Mouse (Mus musculus): ENCODE data around the gene Hist2h2ab. TPM values are rescaled to one million over a fixed set of nuclear protein-coding genes. Genes with fewer than 3 reads are reported as not detected.
"Not testable (repeated sequence)": the region's sequence is repeated elsewhere in the genome, so short reads cannot be mapped to it uniquely, and the experiment has no call there.

The Hist2h2ab gene
- polyA plus RNA-seq, 1 experiment from 2014 or later: not detected

GRCm38 (mm10) chr3:96219191-96219641, 449 bp upstream of the Hist2h2ab start:
- peak overlapping the region; percentile 94 for H3K27ac ChIP-seq (replicated peaks; ENCODE audit: low read depth, low read length)
- no peaks in the 10 kb centered on the region for H3K36me3 ChIP-seq (ENCODE audit: control insufficient read depth, insufficient read depth, low read length)
- no peaks in the 10 kb centered on the region for H3K9me3 ChIP-seq (ENCODE audit: control insufficient read depth, low read length)
- ATAC-seq (ENCODE audit: low FRiP score, low TSS enrichment) (peak; percentile 22; the same call in 1 of the 2 replicates), DNase-seq (no peak)
- peak overlapping the region; percentile 57 for H3K9ac ChIP-seq (replicated peaks; ENCODE audit: low read length)
- under 1% methylated on average over 12 of the region's 12 CpGs for WGBS
- peak overlapping the region; percentile 60 for H3K4me2 ChIP-seq (ENCODE audit: low read length)
- no peaks in the 10 kb centered on the region for H3K27me3 ChIP-seq (ENCODE audit: control insufficient read depth, insufficient read depth, low read length)
- peak overlapping the region; percentile 53 for H3K4me3 ChIP-seq (replicated peaks; ENCODE audit: low read depth, low read length)
- peaks cover 18% of the 10 kb centered on the region for H3K4me1 ChIP-seq (ENCODE audit: control insufficient read depth, insufficient read depth, low read length)

DNA sequence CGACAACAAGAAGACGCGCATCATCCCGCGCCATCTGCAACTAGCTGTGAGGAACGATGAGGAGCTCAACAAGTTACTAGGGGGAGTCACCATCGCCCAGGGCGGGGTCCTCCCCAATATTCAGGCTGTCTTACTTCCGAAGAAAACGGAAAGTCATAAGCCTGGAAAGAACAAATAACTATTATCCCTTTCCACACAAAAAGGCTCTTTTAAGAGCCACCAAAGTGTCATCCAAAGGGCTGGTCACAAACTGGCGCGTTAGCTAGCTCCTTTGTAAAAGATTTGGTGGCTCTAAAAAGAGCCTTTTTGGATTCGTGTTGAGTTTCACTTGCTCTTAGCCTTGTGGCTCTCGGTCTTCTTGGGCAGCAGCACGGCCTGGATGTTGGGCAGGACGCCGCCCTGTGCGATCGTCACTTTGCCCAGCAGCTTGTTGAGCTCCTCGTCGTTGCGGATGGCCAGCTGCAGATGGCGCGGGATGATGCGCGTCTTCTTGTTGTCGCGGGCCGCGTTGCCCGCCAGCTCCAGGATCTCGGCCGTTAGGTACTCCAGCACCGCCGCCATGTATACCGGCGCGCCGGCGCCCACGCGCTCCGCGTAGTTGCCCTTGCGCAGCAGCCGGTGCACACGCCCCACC, 583 bp downstream of the Hist2h2ab start:
- H3K27ac ChIP-seq (replicated peaks; ENCODE audit: low read depth, low read length): peak overlapping the region; percentile 94
- H3K9me3 ChIP-seq (ENCODE audit: control insufficient read depth, low read length); H3K36me3 ChIP-seq (ENCODE audit: control insufficient read depth, insufficient read depth, low read length); H3K27me3 ChIP-seq (ENCODE audit: control insufficient read depth, insufficient read depth, low read length): not testable (repeated sequence)
- H3K4me3 ChIP-seq (replicated peaks; ENCODE audit: low read depth, low read length): peak overlapping the region; percentile 53
- WGBS: 0% methylated on average over 26 of the region's 47 CpGs
- H3K9ac ChIP-seq (replicated peaks; ENCODE audit: low read length): peak overlapping the region; percentile 61
- peak overlapping the region; percentile 60 for H3K4me2 ChIP-seq (ENCODE audit: low read length)
- peaks cover 20% of the 10 kb centered on the region for H3K4me1 ChIP-seq (ENCODE audit: control insufficient read depth, insufficient read depth, low read length)
- DNase-seq (peak; percentile 45), ATAC-seq (ENCODE audit: low FRiP score, low TSS enrichment) (peak; percentile 16; the same call in 1 of the 2 replicates)

DNA sequence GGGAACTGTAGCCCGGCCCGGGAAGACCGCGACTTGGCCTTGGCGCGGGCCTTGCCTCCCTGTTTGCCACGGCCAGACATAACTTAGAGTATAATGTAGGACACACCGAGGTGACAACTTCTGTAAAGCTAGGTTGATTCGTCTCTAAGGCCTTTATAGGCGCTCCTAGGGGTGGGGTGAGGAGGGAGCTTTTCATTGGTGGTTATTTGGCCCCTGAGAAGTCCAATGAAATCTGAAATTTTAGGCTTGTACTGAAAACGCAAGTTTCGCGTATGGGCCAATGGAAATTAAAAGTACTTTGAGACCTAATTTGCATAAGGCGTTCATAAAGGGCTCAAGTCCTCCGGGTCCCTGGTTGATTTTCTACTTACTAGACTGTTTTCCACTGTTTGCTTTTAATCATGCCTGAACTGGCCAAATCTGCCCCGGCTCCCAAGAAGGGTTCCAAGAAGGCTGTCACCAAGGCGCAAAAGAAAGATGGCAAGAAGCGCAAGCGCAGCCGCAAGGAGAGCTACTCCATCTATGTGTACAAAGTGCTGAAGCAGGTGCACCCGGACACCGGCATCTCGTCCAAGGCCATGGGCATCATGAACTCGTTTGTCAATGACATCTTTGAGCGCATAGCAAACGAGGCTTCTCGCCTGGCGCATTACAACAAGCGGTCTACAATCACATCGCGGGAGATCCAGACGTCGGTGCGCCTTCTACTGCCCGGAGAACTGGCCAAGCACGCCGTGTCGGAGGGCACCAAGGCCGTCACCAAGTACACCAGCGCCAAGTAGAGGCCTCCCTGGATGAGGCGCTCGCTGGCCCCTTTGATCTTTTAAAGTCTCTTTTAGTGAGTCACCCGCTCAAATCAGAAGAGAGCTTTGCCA, 1.3 kb downstream of the Hist2h2ab start, which contains the start of the genes Hist2h2ac and Hist2h2be:
Gene Hist2h2ac, minus strand, starts transcription at position 116 of the 875 bp plus-strand sequence.
Gene Hist2h2be, plus strand, starts transcription at position 355 of the 875 bp plus-strand sequence.
- Histone ChIP-seq H3K27me3 (ENCODE audit: control insufficient read depth, insufficient read depth, low read length) (no peaks in the 10 kb centered on the region), H3K9me3 (ENCODE audit: control insufficient read depth, low read length) (no peaks in the 10 kb centered on the region), H3K27ac (replicated peaks; ENCODE audit: low read depth, low read length) (peak within 1 kb of the TSS; percentile 94), H3K9ac (replicated peaks; ENCODE audit: low read length) (peak within 1 kb of the TSS; percentile 61), H3K4me2 (ENCODE audit: low read length) (peak within 1 kb of the TSS; percentile 60), H3K36me3 (ENCODE audit: control insufficient read depth, insufficient read depth, low read length) (no peaks in the 10 kb centered on the region), H3K4me1 (ENCODE audit: control insufficient read depth, insufficient read depth, low read length) (peaks cover 22% of the 10 kb centered on the region), H3K4me3 (replicated peaks; ENCODE audit: low read depth, low read length) (peak within 1 kb of the TSS; percentile 53)
- WGBS: under 1% methylated on average over 43 of the region's 43 CpGs
- DNase-seq (peak; percentile 82), ATAC-seq (ENCODE audit: low FRiP score, low TSS enrichment) (peak; percentile 75)

DNA sequence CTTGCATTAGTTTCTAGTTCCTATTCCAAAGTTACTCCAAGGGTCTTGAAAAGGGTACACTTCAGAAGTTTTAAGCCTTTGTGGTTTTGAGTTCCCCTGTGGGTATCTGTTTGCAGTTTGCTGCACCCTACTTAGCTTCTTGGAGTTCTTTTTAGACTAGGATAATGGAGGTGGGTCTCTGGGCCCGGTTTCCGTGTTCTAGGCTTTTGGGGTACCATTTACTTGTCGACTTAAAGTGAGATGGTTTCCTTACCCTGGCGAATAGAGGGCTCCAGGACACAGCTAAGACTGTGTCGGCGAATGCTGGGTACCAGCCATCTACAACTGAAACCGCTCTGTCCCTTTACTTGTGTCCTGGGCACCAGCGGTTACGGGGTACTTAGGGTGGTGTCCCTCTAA, 2.0 kb downstream of the Hist2h2ab start:
- peak overlapping the region; percentile 53 for H3K4me3 ChIP-seq (replicated peaks; ENCODE audit: low read depth, low read length)
- ATAC-seq (ENCODE audit: low FRiP score, low TSS enrichment): no peak
- no peaks in the 10 kb centered on the region for H3K36me3 ChIP-seq (ENCODE audit: control insufficient read depth, insufficient read depth, low read length)
- peak overlapping the region; percentile 94 for H3K27ac ChIP-seq (replicated peaks; ENCODE audit: low read depth, low read length)
- peak overlapping the region; percentile 60 for H3K4me2 ChIP-seq (ENCODE audit: low read length)
- WGBS: 13% methylated on average over 9 of the region's 9 CpGs
- no peaks in the 10 kb centered on the region for H3K27me3 ChIP-seq (ENCODE audit: control insufficient read depth, insufficient read depth, low read length)
- peak overlapping the region; percentile 61 for H3K9ac ChIP-seq (replicated peaks; ENCODE audit: low read length)
- no peak for DNase-seq
- no peaks in the 10 kb centered on the region for H3K9me3 ChIP-seq (ENCODE audit: control insufficient read depth, low read length)
- H3K4me1 ChIP-seq (ENCODE audit: control insufficient read depth, insufficient read depth, low read length): peaks cover 22% of the 10 kb centered on the region

GRCm38 (mm10) chr3:96222774-96223173, 3.1 kb downstream of the Hist2h2ab start:
- Histone ChIP-seq H3K27me3 (ENCODE audit: control insufficient read depth, insufficient read depth, low read length) (no peaks in the 10 kb centered on the region), H3K4me2 (ENCODE audit: low read length) (0 out of 2 replicates have a peak overlapping the region, but pooled peaks have one; percentile 60), H3K9ac (replicated peaks; ENCODE audit: low read length) (no peak overlapping the region), H3K4me1 (ENCODE audit: control insufficient read depth, insufficient read depth, low read length) (peaks cover 22% of the 10 kb centered on the region), H3K4me3 (replicated peaks; ENCODE audit: low read depth, low read length) (no peak overlapping the region), H3K36me3 (ENCODE audit: control insufficient read depth, insufficient read depth, low read length) (no peaks in the 10 kb centered on the region), H3K9me3 (ENCODE audit: control insufficient read depth, low read length) (no peaks in the 10 kb centered on the region), H3K27ac (replicated peaks; ENCODE audit: low read depth, low read length) (no peak overlapping the region)
- no peak for DNase-seq
- WGBS: 82% methylated on average over 4 of the region's 4 CpGs
- no peak for ATAC-seq (ENCODE audit: low FRiP score, low TSS enrichment)

DNA sequence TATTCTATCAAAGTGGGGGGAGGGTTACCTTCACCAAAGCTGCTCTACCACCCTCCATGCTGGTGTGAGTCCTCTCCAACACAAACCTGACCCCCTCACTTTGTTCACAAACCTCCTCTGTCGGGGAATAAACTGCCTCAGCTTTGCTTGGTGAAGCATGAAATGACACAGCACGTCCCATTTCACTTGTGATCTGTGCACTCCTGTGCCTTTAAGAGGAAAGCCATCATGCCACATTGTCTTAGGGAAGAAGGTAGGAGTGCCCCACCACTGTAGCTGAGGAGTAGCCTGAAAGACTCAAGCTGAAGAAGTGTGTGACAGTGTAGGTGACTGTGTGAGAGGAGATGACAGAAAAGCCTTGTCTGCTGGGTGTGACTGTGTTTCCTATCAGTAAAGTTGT, 5.8 kb downstream of the Hist2h2ab start:
- H3K9me3 ChIP-seq (ENCODE audit: control insufficient read depth, low read length): no peaks in the 10 kb centered on the region
- DNase-seq (no peak), ATAC-seq (ENCODE audit: low FRiP score, low TSS enrichment) (no peak)
- H3K9ac ChIP-seq (replicated peaks; ENCODE audit: low read length): no peak overlapping the region
- H3K27me3 ChIP-seq (ENCODE audit: control insufficient read depth, insufficient read depth, low read length): no peaks in the 10 kb centered on the region
- no peak overlapping the region for H3K4me3 ChIP-seq (replicated peaks; ENCODE audit: low read depth, low read length)
- H3K4me2 ChIP-seq (ENCODE audit: low read length): no peak overlapping the region
- no peak overlapping the region for H3K27ac ChIP-seq (replicated peaks; ENCODE audit: low read depth, low read length)
- 3% methylated on average over 2 of the region's 2 CpGs for WGBS
- no peaks in the 10 kb centered on the region for H3K36me3 ChIP-seq (ENCODE audit: control insufficient read depth, insufficient read depth, low read length)
- peaks cover 22% of the 10 kb centered on the region for H3K4me1 ChIP-seq (ENCODE audit: control insufficient read depth, insufficient read depth, low read length)

DNA sequence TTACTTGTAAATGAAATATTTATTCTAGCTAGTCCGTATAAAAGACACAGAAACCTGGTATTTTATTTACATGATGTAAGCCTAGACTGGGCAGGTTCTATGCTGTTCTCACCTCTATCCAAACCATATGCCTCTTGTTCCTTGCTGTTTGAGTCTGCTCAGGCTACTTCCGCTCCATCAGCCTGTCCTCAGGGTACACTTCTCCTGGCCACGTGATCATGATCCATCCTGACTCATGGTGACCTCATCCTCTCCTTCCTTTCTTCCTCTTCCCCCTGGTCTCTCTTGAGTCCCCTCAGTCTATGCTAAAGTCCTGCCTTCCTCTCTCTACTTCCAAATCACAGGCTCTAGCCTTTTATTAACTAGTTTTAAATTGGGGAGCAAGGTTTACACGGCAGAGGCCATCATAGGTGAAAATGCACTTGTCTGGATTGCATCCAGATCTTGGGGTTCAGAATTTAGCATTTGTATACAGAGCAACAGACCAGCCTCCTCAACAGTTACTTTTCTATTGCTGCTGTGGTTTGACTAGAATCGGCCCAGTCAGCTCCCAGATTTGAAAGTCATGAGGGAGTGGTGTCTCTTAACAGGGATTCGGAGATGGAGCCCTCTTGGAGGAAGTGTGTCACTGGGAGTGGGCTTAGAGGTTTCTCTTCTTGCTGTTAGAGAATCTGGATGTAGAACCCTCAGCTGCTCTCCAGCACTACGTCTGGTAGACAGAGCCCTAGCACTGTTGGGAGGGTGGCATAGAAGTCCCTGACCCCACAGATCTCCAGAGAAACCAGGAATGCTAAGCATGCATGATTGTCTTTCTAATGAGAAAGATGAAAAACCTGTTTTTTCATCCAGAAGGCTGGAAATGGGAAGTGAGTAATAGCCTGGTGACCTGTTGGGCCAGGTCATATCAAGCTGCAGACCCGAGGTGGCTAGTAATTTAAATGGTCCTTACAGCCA, 7.3 kb downstream of the Hist2h2ab start:
- Histone ChIP-seq H3K27ac (replicated peaks; ENCODE audit: low read depth, low read length) (no peak overlapping the region), H3K4me2 (ENCODE audit: low read length) (no peak overlapping the region), H3K36me3 (ENCODE audit: control insufficient read depth, insufficient read depth, low read length) (no peaks in the 10 kb centered on the region), H3K4me1 (ENCODE audit: control insufficient read depth, insufficient read depth, low read length) (peaks cover 11% of the 10 kb centered on the region), H3K9ac (replicated peaks; ENCODE audit: low read length) (0 out of 2 replicates have a peak overlapping the region, but pooled peaks have one; percentile 2), H3K4me3 (replicated peaks; ENCODE audit: low read depth, low read length) (no peak overlapping the region), H3K9me3 (ENCODE audit: control insufficient read depth, low read length) (no peaks in the 10 kb centered on the region), H3K27me3 (ENCODE audit: control insufficient read depth, insufficient read depth, low read length) (no peaks in the 10 kb centered on the region)
- DNase-seq (no peak), ATAC-seq (ENCODE audit: low FRiP score, low TSS enrichment) (no peak)
- WGBS: 83% methylated on average over 8 of the region's 8 CpGs

DNA sequence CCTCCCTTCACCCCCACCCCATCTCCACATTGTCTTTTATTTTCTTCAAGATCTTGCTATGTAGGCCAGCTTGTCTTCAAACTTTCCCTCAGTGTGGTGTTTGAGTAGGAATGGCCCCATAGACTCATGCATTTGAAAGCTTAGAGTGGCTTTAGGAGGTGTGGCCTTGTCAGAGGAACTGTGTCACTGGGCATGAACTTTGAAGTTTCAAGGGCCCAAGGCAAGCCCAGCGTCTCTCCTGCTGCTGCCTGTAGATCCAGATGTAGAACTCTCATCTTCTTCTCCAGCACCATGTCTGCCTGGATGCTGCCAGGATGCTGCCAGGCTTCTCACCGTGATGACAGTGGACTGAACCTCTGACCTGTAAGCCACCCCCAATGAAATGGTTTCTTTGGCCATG, 9.2 kb downstream of the Hist2h2ab start:
- ATAC-seq (ENCODE audit: low FRiP score, low TSS enrichment): no peak
- WGBS: 71% methylated on average over 2 of the region's 2 CpGs

More for the DNA sequence above, 9.2 kb downstream of the Hist2h2ab start:
- DNase-seq: no peak
- Histone ChIP-seq H3K4me3 (replicated peaks; ENCODE audit: low read depth, low read length) (no peak overlapping the region), H3K9ac (replicated peaks; ENCODE audit: low read length) (no peak overlapping the region), H3K27me3 (ENCODE audit: control insufficient read depth, insufficient read depth, low read length) (no peaks in the 10 kb centered on the region), H3K4me2 (ENCODE audit: low read length) (no peak overlapping the region), H3K27ac (replicated peaks; ENCODE audit: low read depth, low read length) (no peak overlapping the region), H3K9me3 (ENCODE audit: control insufficient read depth, low read length) (no peaks in the 10 kb centered on the region), H3K36me3 (ENCODE audit: control insufficient read depth, insufficient read depth, low read length) (no peaks in the 10 kb centered on the region), H3K4me1 (ENCODE audit: control insufficient read depth, insufficient read depth, low read length) (0 out of 2 replicates have a peak, but pooled peaks cover 7% of the 10 kb centered on the region)
